Mouse (Mus musculus) retina, postnatal 1 day (tissue): Measurements from ENCODE around the gene Trem2.
"Not testable (repeated sequence)": the region's sequence is repeated elsewhere in the genome, so short reads cannot be mapped to it uniquely, and the experiment has no call there.

Experiments used
- DNase-seq: peaks from one replicate; pipeline ENCODE4 v3.0.0-alpha.2; 2012

Trem2 gene

DNA sequence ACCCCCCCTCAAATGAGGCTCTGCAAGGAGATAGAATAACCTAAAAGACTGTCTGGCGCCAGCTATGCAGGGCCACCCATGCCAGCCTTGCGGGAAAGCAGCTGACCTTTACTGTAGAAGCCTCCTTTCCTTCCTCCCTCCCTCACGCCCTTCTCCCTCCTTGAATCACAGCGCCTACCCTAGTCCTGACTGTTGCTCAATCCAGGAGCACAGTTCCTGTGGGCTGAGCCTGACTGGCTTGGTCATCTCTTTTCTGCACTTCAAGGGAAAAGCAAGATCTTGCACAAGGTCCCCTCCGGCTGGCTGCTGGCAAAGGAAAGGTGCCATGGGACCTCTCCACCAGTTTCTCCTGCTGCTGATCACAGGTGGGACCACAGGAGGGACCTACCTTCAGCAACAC, at the start of gene Trem2:
Gene Trem2, plus strand, starts transcription at position 171 of the 400 bp plus-strand sequence.
- no peak for DNase-seq

DNA sequence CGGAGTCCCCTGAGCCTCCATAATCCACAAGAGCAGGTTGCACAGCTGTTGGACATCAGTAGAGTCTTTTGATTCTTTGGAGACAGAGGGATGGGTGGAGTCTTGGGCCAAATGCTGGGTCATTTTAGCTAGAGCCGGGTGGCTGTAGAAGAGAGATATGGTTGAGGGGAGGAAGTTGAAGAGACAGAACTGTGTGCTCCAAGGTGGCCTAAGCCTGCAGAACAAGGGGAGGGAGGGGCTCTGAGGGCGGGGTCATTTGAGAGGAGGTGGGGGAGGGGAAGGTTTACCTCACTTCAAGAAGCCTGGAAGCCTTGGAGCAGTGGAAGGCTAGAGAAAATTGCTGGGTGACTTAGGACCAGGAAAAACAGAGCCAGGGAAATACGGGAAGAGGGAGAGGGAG, 47.0 kb upstream of the Trem2 start, which contains the start of gene Treml2:
Gene Treml2, plus strand, starts transcription at position 296 of the 400 bp plus-strand sequence.
- no peak for DNase-seq

DNA sequence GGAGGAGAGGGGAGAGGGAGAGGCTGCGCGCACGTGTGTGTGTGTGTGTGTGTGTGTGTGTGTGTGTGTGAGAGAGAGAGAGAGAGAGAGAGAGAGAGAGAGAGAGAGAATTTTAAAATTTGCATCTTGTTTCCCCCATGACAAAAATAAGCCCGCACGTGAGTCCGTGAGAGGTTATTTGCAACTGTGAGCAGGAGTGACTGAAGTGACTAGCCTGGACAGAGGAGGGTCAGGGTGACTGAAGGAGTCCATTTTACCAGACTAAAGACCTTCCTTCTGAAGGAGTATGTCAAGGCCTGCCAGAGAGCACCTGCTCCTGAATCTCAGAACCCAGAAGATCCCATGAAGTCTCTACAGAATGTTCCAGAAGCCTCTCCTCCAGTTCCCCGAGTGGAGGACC, 46.4 kb upstream of the Trem2 start:
- DNase-seq, result no peak

GRCm38 (mm10) chr17:48300199-48300598, 46.0 kb upstream of the Trem2 start:
- no peak for DNase-seq

DNA sequence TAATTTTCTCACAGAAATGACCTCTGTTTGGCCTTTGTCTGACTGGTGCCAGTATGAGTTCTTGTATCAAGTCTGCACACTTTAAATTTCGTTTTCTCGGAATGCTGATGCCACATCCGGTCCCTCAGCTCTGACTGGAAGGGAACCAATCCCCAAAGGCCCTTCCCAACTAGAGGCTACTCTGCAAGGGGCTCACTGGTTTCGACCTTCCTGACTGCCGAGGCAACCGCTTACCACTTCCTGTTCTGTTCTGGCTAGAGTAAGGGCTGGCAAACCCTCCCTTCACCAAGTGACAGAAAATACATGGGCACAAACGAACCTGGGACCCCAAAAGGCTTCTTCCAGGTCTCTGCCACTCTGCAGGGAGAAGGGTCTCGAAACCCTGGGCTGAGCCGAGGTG, 45.3 kb upstream of the Trem2 start:
- no peak for DNase-seq

- DNase-seq, result no peak
These were observed 44.4 kb upstream of the Trem2 start for GRCm38 (mm10) chr17:48301792-48302191.

- no peak for DNase-seq
These were observed 34.1 kb upstream of the Trem2 start for GRCm38 (mm10) chr17:48312124-48312523.

GRCm38 (mm10) chr17:48315905-48316579, 30.2 kb upstream of the Trem2 start, which contains the start of gene B430306N03Rik:
TSS of gene B430306N03Rik (plus strand) at chr17:48316141.
- not testable (repeated sequence) for DNase-seq

GRCm38 (mm10) chr17:48318686-48319085, 27.5 kb upstream of the Trem2 start:
- DNase-seq, result no peak

GRCm38 (mm10) chr17:48321279-48321678, 24.9 kb upstream of the Trem2 start:
- no peak for DNase-seq

DNA sequence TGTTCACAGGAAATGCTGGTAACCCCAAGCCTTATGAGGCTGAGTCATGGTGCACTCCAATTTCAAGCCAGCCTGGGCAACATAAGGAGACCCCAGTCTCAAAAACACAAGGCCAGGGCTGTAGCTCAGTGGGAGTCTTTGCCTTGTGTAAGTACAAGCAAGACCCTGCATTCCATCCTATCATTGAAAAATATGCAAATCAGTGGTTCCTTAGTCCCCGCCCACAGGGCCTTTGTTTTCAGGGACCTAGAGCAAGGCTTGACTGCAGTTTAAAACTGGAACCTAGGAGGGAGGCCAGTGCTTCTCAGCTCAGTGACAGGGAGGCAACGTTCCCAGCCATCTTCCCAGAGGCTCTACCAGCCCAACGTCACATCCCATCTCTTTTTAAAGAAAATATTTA, 23.0 kb upstream of the Trem2 start:
- peak; percentile 13 for DNase-seq

DNA sequence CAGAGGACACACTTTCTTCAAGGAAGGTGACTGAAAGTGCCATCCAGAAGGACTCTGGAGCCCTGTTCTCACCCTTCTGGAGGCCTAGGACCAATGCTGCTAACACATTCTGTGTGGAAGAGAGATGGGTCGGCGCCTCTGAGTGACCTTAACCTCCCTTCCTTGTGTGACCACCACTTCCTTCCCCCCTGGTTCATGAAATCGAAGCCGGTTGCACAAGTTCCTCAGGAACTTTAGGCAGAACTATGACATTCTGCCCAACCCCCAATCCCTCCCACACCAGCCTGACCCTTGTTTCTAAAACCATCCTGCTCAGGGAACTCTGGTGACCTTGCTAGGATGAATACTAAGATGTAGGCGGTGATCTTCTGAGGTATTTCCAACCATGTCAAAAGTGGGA, 21.9 kb upstream of the Trem2 start:
- DNase-seq, result no peak

GRCm38 (mm10) chr17:48325093-48325492, 21.1 kb upstream of the Trem2 start:
- no peak for DNase-seq

DNA sequence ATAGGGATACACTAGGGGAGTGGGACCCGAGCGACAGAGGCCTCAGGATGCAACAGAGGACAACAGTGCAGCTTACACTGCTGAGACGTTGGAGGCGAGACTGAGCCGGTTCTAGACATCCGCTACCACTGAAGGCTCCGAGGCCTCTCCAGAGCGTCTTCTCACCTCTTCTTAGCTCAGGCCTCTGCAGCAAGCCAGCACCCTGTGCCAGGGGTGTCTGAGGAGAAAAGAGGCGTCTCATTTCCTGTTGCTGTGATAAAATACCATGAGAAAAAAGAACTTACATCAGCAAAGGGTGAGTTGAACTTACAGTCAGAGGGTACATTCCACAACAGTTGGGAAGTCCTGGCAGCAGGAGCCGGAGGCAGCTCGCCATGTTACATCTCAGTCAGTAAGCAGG, 20.6 kb upstream of the Trem2 start:
- no peak for DNase-seq

GRCm38 (mm10) chr17:48326656-48327055, 19.5 kb upstream of the Trem2 start:
- no peak for DNase-seq

DNA sequence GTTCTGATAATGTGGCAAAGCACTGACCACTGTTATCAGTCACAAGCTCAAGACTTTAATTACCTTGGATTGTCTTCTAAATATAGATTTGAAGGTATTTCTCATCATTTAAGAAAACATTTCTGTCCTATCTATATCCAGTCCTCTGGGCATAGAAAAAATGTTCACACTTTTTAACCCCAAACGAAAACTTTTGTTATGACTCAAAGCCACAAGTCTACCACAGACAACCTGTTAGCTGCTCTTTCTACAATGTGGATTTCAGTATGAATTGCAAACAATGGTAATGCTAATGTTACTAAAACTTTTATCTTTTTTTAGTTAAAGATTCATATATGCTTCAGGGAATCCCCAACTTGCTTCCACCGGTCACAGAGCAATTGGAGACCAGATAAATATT, 13.7 kb upstream of the Trem2 start:
- DNase-seq, result no peak

DNA sequence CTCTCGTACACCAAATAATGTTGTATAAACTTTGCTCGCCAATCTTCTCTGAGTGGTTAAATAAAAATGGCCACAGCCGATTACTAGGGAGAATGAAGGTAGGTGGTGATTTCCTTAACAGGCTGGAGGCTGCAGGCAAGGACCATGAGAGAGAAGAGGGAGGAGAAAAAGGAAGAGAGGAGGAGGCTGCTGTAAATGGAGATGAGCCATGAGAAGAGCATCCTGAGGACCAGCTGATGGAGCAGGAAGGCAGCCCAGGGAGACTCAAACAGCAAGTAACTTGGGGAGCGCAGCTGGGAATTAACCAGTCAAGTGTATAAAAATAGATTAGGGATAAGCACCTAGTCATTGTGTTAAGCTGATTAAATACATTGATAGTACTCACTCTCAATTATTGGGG, 12.0 kb upstream of the Trem2 start:
- DNase-seq, result peak; percentile 31

DNA sequence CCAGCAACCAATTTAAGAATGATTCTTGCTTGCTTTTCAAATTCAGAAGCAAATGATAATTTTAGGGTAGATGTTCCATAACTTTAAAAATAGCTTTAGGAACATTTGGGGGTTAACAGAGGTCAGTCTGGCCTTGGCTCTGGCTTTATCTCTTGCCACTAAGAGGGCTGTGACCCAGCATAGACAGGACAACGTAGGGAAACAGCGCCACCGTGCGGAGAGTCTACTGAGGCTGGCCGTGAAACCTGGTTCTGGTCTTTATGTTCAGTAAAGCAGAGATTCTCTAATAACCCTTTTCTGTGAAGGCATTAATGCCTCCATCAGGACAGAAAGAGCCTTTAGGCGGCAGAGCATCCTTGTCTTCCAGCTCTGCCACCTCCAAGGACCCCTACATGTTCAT, 9.3 kb upstream of the Trem2 start:
- DNase-seq, result peak; percentile 78

DNA sequence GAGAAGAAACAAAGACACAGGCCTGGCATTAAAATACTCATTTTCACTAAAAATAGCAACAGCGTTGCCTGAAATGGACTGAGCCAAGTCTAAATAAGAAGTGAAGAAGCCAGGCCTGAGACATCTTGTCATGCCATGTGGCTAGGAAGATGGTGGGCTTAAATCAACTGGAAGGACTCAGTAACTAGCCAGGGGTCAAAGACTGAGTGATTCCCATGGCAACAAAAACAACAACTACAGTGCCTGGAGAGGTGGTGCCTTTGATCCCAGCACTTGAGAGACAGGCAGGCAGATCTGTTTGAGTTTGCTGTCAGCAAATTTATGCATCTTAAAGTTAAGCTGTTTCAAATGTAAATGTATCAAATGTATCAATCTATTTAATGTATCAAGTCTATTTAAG, 5.9 kb upstream of the Trem2 start:
- peak; percentile 35 for DNase-seq

GRCm38 (mm10) chr17:48341947-48342346, 4.3 kb upstream of the Trem2 start:
- DNase-seq, result no peak

GRCm38 (mm10) chr17:48343065-48343464, 3.1 kb upstream of the Trem2 start:
- DNase-seq, result no peak

GRCm38 (mm10) chr17:48345824-48346223, 377 bp upstream of the Trem2 start:
- DNase-seq, result no peak

- no peak for DNase-seq
These were observed 633 bp downstream of the Trem2 start for GRCm38 (mm10) chr17:48346834-48347233.

DNA sequence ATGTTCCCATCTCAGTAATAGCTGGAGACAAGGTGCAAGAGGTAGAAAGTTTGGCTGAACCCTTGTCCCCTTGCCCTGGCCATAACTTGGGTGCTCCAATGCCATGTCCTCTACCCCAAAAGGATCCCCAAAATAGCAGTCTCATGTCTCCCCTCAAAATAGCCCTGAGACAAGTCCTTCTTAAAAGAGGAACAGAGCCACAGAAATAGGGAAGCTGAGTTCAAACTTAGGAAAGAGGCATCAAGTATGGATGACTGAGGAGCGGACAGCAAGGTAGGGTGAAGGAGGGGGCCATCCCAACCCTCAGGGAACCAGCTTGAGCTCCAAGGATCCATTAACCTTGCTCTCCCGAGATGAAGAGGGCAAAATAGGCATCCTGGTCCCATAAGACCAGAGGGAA, 1.1 kb downstream of the Trem2 start:
- DNase-seq, result no peak

DNA sequence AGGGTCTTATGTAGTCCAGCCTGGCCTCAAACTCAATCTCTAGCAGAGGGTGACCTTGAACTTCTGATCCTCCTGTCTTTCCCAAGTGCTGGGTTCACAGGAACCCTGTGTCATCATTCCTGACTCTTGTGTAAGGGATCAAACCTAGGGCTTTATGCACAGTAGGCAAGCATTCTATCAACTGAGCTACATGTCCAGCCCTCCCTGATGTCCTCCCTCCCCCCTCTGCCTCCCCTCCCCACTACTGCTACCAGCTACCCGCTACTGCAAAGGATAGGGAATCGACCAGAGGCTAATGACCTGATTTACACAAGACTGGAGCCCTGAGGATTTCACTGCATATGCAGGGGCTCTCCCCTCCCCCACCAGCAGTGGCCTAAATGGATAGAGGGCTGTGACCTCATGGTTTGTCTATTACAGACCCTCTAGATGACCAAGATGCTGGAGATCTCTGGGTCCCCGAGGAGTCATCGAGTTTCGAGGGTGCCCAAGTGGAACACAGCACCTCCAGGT, 4.5 kb downstream of the Trem2 start:
- peak; percentile 19 for DNase-seq
